Mouse (Mus musculus) adrenal gland, postnatal 14 days (tissue): ENCODE measurements at regions not wholly inside any gene's neighbourhood (a gene's known extent, or its start where the extent isn't known, plus 50 kb on each side); places are given as distances from the start of the nearest gene placed in this dataset.

Experiments used
- DNase-seq: peaks from one replicate; pipeline ENCODE4 v3.0.0; 2021; ENCODE audit warnings: mixed read lengths

GRCm38 (mm10) chr9:122437464-122437863 is 86.1 kb downstream of the Abhd5 start:
- DNase-seq, result peak; percentile 69

- peak; percentile 15 for DNase-seq
These were observed 95.1 kb downstream of the Abhd5 start for GRCm38 (mm10) chr9:122446387-122447105.

DNA sequence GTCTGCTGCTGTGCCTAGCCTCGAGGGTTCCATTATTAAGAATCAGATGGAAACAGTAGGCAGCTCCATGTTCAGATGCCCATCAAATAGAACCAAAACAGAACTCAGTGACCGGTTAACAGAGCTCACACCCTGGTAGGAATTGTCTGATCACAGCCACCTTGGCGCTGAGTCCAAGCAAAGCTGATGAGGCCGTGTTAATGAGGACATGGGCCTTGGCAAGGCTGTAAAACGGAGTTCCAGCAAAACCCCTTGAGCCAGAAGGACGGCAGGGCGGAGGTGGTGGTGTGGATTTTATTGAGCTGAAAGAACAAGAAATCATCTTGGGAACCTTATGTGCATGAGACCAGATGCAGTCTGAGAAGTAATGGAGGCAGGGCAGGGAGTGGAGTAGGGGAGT is 96.2 kb downstream of the Abhd5 start:
- no peak for DNase-seq

DNA sequence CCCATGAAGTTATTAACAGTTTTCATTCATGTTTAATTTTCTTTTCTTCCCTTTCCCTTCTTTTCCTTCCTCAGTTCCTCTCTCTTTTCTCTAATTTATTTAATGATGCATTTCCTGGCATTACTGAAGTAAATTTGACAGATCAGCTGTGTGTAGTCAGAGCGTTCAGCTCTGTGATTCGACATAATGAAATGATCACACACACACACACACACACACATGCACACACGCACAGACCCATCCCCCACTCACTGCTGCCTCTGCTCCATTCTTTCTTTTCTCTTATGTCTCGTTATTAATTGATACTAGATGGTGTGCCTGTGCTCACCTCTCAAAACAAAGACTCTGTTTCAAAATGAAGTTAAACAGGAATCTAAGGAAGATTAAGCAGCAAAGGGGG is 96.9 kb downstream of the Abhd5 start:
- DNase-seq, result no peak

GRCm38 (mm10) chr9:122450524-122450923 is 99.1 kb downstream of the Abhd5 start:
- DNase-seq, result no peak

DNA sequence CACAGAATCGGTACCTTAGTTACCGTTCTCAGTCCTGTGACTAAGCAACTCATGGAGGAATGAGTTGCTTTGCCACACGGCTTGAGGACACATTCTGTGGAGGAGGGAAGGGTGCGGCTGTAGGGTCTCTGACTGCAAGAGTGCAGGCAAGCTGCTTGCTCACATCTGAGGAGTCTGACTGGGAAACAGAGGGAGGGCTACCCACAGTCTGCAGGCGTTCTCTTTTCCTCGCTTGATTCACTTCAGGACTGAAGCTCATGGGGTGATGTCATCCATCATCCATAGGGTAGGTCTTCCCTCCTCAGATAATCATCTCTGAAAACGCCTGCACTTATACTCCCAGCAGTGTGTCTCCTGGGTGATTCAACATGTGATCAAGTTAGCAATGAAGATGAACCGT is 103.9 kb downstream of the Abhd5 start:
- no peak for DNase-seq

GRCm38 (mm10) chr9:122455779-122456178 is 104.4 kb downstream of the Abhd5 start:
- no peak for DNase-seq

DNA sequence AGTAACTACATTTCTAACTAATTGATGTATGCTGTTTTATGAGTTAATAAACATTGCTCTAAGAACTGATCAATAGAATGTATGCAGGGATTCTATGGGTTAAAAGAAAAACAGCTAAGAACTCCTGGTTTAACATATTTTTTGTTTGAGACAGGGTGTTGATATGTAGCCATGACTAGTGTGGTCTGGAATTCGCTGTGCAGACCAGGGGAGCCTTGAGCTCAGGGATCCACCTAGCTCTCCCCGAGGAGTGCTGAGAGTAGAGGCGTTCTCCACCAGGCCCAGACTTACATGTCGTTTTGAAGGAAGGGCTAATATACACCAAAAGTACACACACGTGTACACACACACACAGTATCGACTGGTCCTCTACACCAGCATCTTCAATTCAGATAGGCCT is 108.1 kb downstream of the Abhd5 start:
- no peak for DNase-seq

DNA sequence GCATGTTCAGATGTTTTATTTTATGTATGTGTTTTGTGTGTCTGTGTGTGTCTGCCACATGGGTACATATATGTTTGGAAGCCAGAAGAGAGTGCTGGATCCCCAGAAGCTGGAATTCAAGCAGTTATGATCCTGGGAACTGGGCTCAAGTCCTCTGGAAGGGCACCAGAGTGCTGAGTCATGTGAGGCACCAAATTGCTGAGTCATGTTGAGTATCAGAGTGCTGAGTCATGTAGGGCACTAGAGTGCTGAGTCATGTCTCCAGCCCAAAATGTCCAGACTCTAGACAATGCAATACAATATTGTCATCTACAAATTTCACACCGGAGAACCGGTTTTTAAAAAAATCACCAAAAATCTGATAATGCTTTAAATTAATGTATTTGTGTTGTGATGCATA is 120.1 kb downstream of the Abhd5 start:
- DNase-seq, result peak; percentile 48

- DNase-seq, result peak; percentile 80
These were observed 124.9 kb downstream of the Abhd5 start for GRCm38 (mm10) chr9:122476356-122476755.

- DNase-seq, result no peak
These were observed 135.6 kb downstream of the Abhd5 start for GRCm38 (mm10) chr9:122487001-122487400.

DNA sequence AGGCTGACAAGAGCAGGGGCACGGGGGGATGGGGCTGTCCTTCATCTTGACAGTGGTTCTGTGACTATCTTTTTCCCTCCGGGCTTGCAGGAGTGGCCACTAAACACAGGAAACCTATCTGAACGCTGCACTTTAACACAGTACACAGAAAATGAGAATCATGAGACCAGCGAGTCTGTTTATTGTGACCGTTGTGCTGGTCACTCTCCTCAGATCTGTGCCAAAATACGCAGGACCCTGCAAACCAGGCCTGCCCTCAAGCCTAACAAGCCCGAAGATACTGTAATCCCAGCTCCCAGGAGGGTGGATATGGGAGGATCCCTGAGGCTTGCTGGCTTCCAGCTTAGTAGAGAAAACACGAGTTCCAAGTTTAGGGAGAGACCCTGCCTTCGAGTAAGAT is 143.3 kb downstream of the Abhd5 start:
- DNase-seq, result no peak

GRCm38 (mm10) chr9:122496482-122496985 is 145.1 kb downstream of the Abhd5 start:
- DNase-seq, result peak; percentile 31

DNA sequence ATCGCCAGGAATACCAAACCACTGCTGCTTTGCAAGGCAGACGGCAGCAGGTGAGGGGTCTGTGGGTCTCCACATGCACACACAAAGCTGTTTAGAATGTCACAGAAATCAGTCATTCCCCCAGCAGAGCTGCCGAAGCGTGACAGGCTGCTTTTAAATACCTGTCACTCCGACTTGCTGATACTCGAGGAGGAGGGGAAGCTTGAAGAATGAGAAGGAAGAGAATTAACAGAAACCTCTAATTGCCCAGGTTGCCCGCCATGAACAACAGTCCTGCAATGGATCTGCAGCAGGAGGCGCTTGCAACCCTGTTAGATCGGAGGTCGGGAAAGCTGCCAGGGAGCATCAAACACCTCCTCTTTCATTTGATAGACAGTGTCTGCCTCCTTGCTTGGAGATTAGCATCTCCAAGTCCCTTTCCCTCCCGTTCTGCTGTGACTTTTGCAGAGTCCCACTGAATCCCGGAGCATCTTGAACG is 150.5 kb downstream of the Abhd5 start:
- DNase-seq, result no peak

DNA sequence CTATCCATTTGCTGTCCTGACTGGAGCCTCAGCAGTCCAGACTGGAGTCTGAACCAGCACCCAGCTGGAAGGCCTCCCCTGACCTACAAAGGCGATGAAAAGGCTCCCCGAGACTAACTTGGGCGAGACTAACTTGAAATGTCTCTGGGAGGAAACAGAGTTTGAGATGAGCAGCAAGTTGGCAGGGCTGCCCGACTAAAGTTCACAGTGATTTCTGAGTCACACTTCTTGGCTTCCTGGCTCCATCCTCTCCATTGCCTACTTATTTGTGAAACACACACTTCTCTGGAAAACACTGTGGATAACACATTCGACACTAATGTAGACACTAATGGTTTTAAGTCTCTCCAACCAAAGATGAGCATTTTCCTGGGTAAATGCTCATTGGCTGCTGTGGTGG is 170.2 kb downstream of the Abhd5 start:
- DNase-seq, result peak; percentile 13

GRCm38 (mm10) chr9:122525621-122526055 is 174.2 kb downstream of the Abhd5 start:
- DNase-seq, result no peak

DNA sequence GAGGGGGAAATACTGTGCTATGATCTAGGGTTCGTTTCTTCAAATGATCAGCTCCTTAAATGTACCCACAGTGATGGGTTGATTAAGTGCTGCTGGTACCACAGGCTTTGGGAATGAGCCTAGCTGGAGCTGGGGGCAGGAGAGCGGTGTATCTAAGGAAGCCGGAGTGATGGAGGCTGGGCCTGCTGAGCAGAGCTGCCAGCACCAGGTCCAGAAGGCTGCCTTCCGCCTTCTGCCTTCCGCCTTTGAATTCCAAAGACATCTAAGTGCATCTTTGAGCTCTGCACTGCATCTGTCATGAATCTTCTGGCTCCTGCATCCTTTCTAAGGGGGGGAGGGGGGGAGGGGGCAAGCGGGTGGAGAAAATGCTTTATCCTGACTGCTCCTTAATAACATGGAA is 176.9 kb downstream of the Abhd5 start:
- no peak for DNase-seq

DNA sequence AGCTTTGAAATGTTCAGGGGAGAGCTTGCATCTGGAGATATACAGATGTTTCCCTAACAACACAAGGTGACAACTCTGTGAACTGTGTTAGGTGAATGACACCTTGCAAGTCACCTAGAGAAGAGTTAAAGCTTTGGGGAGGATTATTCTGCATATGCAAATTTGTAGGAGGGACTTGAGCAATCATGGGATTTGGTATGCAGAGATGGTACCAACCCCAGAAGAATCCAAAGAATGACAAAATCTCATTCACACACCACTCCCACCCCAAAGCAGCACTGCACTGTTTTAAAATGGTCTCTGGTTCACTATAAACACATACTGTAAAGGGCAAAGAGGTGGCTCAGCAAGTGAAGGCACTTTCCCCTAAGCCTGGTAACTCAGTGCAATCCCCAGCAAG is 178.3 kb downstream of the Abhd5 start:
- DNase-seq, result no peak

- no peak for DNase-seq
These were observed 180.4 kb downstream of the Abhd5 start for GRCm38 (mm10) chr9:122531806-122532205.

DNA sequence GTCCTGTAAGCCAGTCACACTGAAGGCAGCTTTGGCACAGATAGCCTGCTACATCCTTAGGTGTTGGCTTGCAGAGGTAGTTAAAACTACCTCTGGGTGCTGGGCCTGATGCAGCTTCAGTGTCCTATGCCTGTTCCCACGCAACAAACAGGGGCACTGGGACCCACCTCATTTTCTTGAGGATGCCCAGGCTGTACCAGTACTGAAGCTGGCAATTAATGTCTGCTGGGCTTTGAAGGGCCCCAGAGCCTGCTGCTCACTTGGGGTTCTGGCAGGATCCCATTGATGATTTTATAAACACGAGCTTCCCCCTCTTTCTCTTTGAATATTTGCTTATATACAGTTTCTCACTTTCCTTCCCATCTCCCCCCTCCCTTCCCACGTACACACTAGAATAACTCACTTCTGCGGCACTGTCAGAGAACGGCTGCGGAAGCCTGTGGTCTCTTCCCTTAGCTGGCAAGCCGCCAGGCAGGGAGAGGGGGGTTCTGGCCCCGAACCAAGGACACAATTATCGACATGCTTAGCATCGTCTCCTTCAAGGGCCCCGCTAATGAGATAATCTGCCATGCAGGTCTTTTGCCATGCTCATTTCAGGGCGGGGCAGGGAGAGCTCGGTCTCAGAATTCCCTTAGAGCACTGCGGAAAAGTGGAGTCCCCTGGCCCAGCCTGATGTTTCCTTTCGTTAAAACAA is 182.9 kb downstream of the Abhd5 start:
- peak; percentile 11 for DNase-seq

GRCm38 (mm10) chr9:122534965-122535364 is 183.6 kb downstream of the Abhd5 start:
- no peak for DNase-seq

- DNase-seq, result peak; percentile 9
These were observed 188.7 kb downstream of the Abhd5 start for GRCm38 (mm10) chr9:122540091-122540490.

GRCm38 (mm10) chr9:122556051-122556450 is 191.1 kb upstream of the Topaz1 start:
- no peak for DNase-seq

DNA sequence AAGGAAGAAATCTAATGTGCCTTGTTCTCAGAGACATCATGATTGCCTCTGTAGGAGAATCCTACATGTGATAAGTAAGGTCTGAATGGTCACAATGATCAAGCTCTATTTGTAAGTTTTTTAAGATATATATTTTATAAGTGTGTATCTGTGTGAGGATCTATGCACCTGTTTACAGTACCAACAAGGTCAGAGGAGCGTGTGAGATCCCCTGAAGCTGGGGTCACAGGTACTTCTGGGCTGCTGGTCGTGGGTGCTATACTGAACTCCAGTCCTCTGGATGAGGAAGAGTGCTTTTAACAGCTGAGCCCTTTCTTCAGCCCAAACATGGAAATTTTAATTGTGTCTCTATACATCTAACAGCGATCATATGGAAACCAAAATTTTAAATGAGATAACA is 181.1 kb upstream of the Topaz1 start:
- DNase-seq, result no peak
